Mouse (Mus musculus): Measurements from ENCODE around the gene Tm9sf4. TPM values are rescaled to one million over a fixed set of nuclear protein-coding genes. Genes with fewer than 3 reads are reported as not detected.
A peak's percentile ranks its signal among the peaks of the same experiment; 100 is the strongest.

Tm9sf4 gene
- polyA plus RNA-seq, 2 experiments = 73.4 to 100 TPM

DNA sequence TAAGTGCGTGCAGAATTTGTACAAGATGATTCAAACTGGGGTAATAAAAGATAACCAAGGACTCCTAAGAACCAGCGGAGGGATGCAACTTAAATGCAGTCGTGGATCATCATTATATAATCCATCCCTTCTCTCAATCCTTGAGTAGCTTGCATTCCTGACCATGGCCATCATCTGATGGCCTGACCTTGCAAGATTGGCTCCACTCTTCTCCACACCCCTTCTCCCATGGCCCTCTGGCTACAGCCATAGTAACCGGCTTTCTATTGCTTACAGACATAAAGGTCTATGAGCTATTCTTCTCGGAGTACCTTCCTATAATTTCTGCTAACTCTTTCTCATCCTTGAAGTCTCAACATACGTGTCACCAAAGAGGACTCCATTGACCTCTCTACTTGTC is 81.1 kb downstream of the Tm9sf4 start:
- no peak for ATAC-seq (ENCODE audit: low FRiP score, low read depth)
- H3K4me3 ChIP-seq (replicated peaks; ENCODE audit: low read length) = peak overlapping the region; percentile 98
- TF ChIP-seq POLR2A (IDR thresholded peaks at IDR 0.05; ENCODE audit: borderline replicate concordance, extremely low read depth, insufficient read depth, insufficient read length) = no peak
- WGBS = 57% methylated on average over 6 of the region's 6 CpGs
- no peak overlapping the region for H3K27ac ChIP-seq (replicated peaks; ENCODE audit: low read depth, low read length)
- H3K9me3 ChIP-seq (ENCODE audit: control insufficient read depth, low read length) = no peaks in the 10 kb centered on the region
- H3K9ac ChIP-seq (ENCODE audit: low read depth, low read length, severe bottlenecking) = peak overlapping the region; percentile 96
- H3K36me3 ChIP-seq (ENCODE audit: control insufficient read depth, insufficient read depth, low read length) = peaks cover 15% of the 10 kb centered on the region
- peak overlapping the region; percentile 67 for H3K4me2 ChIP-seq (replicated peaks; ENCODE audit: low read depth, low read length, severe bottlenecking)
- H3K4me1 ChIP-seq (ENCODE audit: control insufficient read depth, insufficient read depth, low read length) = peaks cover 21% of the 10 kb centered on the region
- DNase-seq (ENCODE audit: low spot score) = no peak
- no peaks in the 10 kb centered on the region for H3K27me3 ChIP-seq (ENCODE audit: control insufficient read depth, insufficient read depth, low read length)

DNA sequence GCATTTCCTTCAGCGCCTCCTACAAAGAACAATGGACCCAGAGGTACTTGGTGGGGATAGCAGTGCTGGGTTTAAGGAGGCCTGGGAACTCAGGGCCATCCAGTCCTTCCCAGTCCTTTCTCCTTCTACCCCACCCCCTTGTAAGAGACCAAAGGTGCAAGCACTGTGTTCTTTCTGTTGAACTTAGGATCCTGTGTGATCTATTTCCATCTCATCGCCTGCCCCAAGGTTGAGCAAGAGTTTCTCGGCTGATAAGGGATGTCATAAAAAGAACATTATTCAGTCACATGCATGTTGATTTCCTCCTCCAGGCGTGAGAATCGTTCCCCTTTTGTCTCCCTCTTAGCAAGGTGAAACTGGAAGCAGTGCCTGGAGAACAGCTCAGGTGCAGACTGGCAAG is 88.6 kb downstream of the Tm9sf4 start:
- Histone ChIP-seq H3K9ac (ENCODE audit: low read depth, low read length, severe bottlenecking) (no peak overlapping the region), H3K27ac (replicated peaks; ENCODE audit: low read depth, low read length) (no peak overlapping the region), H3K9me3 (ENCODE audit: control insufficient read depth, low read length) (no peaks in the 10 kb centered on the region), H3K4me1 (ENCODE audit: control insufficient read depth, insufficient read depth, low read length) (no peaks in the 10 kb centered on the region), H3K36me3 (ENCODE audit: control insufficient read depth, insufficient read depth, low read length) (peaks cover 55% of the 10 kb centered on the region), H3K4me2 (replicated peaks; ENCODE audit: low read depth, low read length, severe bottlenecking) (no peak overlapping the region), H3K27me3 (ENCODE audit: control insufficient read depth, insufficient read depth, low read length) (no peaks in the 10 kb centered on the region), H3K4me3 (replicated peaks; ENCODE audit: low read length) (no peak overlapping the region)
- DNase-seq (ENCODE audit: low spot score) (no peak), ATAC-seq (ENCODE audit: low FRiP score, low read depth) (no peak)
- no peak for TF ChIP-seq POLR2A (IDR thresholded peaks at IDR 0.05; ENCODE audit: borderline replicate concordance, extremely low read depth, insufficient read depth, insufficient read length)
- 88% methylated on average over 5 of the region's 5 CpGs for WGBS

DNA sequence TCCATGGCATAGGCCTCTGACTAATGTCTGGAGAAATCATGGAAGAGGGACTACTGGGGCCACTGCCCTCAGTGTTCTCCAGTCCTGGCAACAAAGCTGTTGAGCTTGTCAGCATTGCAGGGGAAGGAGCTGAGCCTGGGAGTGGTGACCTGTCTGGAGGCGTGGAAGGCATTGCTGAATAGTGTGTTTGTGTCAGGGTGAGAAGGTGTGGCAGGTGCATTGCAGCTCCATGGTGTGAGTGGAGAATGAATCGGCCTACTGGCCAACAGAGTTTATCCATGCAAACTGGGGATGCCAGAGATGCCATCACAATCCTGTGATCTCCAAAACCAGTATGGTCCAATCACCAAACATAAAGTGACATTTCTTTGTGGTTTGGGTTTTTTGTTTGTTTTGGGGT is 95.5 kb downstream of the Tm9sf4 start:
- H3K27me3 ChIP-seq (ENCODE audit: control insufficient read depth, insufficient read depth, low read length) = no peaks in the 10 kb centered on the region
- no peak overlapping the region for H3K4me3 ChIP-seq (replicated peaks; ENCODE audit: low read length)
- ATAC-seq (ENCODE audit: low FRiP score, low read depth) (no peak), DNase-seq (ENCODE audit: low spot score) (no peak)
- no peak for TF ChIP-seq POLR2A (IDR thresholded peaks at IDR 0.05; ENCODE audit: borderline replicate concordance, extremely low read depth, insufficient read depth, insufficient read length)
- H3K36me3 ChIP-seq (ENCODE audit: control insufficient read depth, insufficient read depth, low read length) = peaks cover 35% of the 10 kb centered on the region
- WGBS = 77% methylated on average over 2 of the region's 2 CpGs
- no peak overlapping the region for H3K9ac ChIP-seq (ENCODE audit: low read depth, low read length, severe bottlenecking)
- no peak overlapping the region for H3K27ac ChIP-seq (replicated peaks; ENCODE audit: low read depth, low read length)
- no peak overlapping the region for H3K4me2 ChIP-seq (replicated peaks; ENCODE audit: low read depth, low read length, severe bottlenecking)
- no peaks in the 10 kb centered on the region for H3K9me3 ChIP-seq (ENCODE audit: control insufficient read depth, low read length)
- H3K4me1 ChIP-seq (ENCODE audit: control insufficient read depth, insufficient read depth, low read length) = no peaks in the 10 kb centered on the region

DNA sequence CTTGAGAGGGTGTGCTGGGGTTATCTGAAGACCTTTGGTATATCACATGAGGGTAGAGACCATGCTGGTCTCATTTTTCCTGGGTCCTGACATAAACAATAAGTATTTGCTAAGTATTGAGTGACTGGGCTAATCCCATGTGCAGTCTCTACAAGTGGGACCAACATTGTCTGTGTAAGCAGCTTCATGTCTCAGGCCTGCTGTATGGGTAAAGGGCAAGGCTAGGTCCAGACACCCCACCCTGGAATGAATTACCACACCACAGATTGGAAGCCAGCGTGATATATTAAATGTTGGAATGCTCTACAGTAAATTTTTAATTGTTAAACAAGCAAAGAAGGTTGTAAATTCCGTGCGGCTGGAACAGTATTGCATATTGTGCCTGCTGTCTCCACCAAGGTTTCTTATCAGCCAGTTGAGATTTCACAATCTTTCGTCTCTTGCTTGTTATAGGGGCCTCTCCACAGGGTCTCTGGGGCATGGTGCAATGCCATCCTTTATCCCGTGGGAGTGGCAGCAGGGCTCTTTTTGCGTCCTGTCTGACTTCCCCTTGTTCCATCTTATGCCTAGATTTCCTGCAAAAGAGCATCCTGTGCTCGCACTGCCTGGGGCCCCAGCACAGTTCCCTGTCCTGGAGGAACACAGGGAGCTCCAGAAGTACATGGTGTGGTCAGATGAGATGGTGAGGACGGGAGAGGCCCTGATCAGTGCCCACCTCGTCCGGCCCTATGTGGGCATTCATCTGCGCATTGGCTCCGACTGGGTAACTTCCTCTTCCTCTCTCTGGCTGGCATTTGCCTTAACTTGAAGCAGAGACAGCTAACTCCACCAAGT is 98.1 kb downstream of the Tm9sf4 start:
- H3K9ac ChIP-seq (ENCODE audit: low read depth, low read length, severe bottlenecking) = no peak overlapping the region

More for the DNA sequence above, 98.1 kb downstream of the Tm9sf4 start:
- no peaks in the 10 kb centered on the region for H3K4me1 ChIP-seq (ENCODE audit: control insufficient read depth, insufficient read depth, low read length)
- no peak for TF ChIP-seq POLR2A (IDR thresholded peaks at IDR 0.05; ENCODE audit: borderline replicate concordance, extremely low read depth, insufficient read depth, insufficient read length)
- H3K4me3 ChIP-seq (replicated peaks; ENCODE audit: low read length) = no peak overlapping the region
- ATAC-seq (ENCODE audit: low FRiP score, low read depth) (no peak), DNase-seq (ENCODE audit: low spot score) (no peak)
- no peak overlapping the region for H3K4me2 ChIP-seq (replicated peaks; ENCODE audit: low read depth, low read length, severe bottlenecking)
- no peaks in the 10 kb centered on the region for H3K9me3 ChIP-seq (ENCODE audit: control insufficient read depth, low read length)
- 63% methylated on average over 12 of the region's 12 CpGs for WGBS
- no peaks in the 10 kb centered on the region for H3K27me3 ChIP-seq (ENCODE audit: control insufficient read depth, insufficient read depth, low read length)
- peaks cover 45% of the 10 kb centered on the region for H3K36me3 ChIP-seq (ENCODE audit: control insufficient read depth, insufficient read depth, low read length)
- no peak overlapping the region for H3K27ac ChIP-seq (replicated peaks; ENCODE audit: low read depth, low read length)

Other genes starting within 250 kb of the Tm9sf4 start
- 0.40 and 0.62 TPM in 2 replicates for gene Mylk2, start 250.0 kb upstream of the Tm9sf4 start, polyA plus RNA-seq (2012; rRNA removed)
- gene Mylk2, start 250.0 kb upstream of the Tm9sf4 start, polyA plus RNA-seq (2014; fragmentation: Nextera tagmentation; extraction: Ambion mirVana) = 0.10 TPM in 1 of 2 replicates, not detected in the other
- gene Foxs1, start 228.1 kb upstream of the Tm9sf4 start, polyA plus RNA-seq (2012; rRNA removed) = 2.2 and 3.0 TPM in 2 replicates
- 2.1 and 2.9 TPM in 2 replicates for gene Foxs1, start 228.1 kb upstream of the Tm9sf4 start, polyA plus RNA-seq (2014; fragmentation: Nextera tagmentation; extraction: Ambion mirVana)
- 2.0 and 2.2 TPM in 2 replicates for gene Dusp15, start 209.6 kb upstream of the Tm9sf4 start, polyA plus RNA-seq (2012; rRNA removed)
- 0.36 and 0.48 TPM in 2 replicates for gene Dusp15, start 209.6 kb upstream of the Tm9sf4 start, polyA plus RNA-seq (2014; fragmentation: Nextera tagmentation; extraction: Ambion mirVana)
- 0.47 and 1.0 TPM in 2 replicates for gene Ttll9, start 198.8 kb upstream of the Tm9sf4 start, polyA plus RNA-seq (2012; rRNA removed)
- gene Ttll9, start 198.8 kb upstream of the Tm9sf4 start, polyA plus RNA-seq (2014; fragmentation: Nextera tagmentation; extraction: Ambion mirVana) = 0.14 and 0.18 TPM in 2 replicates
- gene Pdrg1, start 145.9 kb upstream of the Tm9sf4 start, polyA plus RNA-seq (2012; rRNA removed) = 107 and 118 TPM in 2 replicates
- gene Pdrg1, start 145.9 kb upstream of the Tm9sf4 start, polyA plus RNA-seq (2014; fragmentation: Nextera tagmentation; extraction: Ambion mirVana) = 90.8 and 91.0 TPM in 2 replicates
- 0.03 TPM in 1 of 2 replicates, not detected in the other for gene Xkr7, start 129.5 kb upstream of the Tm9sf4 start, polyA plus RNA-seq (2012; rRNA removed)
- not detected in 2 replicates for gene Xkr7, start 129.5 kb upstream of the Tm9sf4 start, polyA plus RNA-seq (2014; fragmentation: Nextera tagmentation; extraction: Ambion mirVana)
- 11.4 and 15.2 TPM in 2 replicates for gene Ccm2l, start 95.3 kb upstream of the Tm9sf4 start, polyA plus RNA-seq (2012; rRNA removed)
- gene Ccm2l, start 95.3 kb upstream of the Tm9sf4 start, polyA plus RNA-seq (2014; fragmentation: Nextera tagmentation; extraction: Ambion mirVana) = 2.1 and 3.2 TPM in 2 replicates
- 8.4 and 11.4 TPM in 2 replicates for gene Hck, start 52.8 kb upstream of the Tm9sf4 start, polyA plus RNA-seq (2012; rRNA removed)
- 9.0 and 11.1 TPM in 2 replicates for gene Hck, start 52.8 kb upstream of the Tm9sf4 start, polyA plus RNA-seq (2014; fragmentation: Nextera tagmentation; extraction: Ambion mirVana)
- gene Tspyl3, start 64.1 kb downstream of the Tm9sf4 start, polyA plus RNA-seq (2012; rRNA removed) = 13.3 and 16.3 TPM in 2 replicates
- gene Tspyl3, start 64.1 kb downstream of the Tm9sf4 start, polyA plus RNA-seq (2014; fragmentation: Nextera tagmentation; extraction: Ambion mirVana) = 12.8 and 13.1 TPM in 2 replicates
- gene Plagl2, start 80.1 kb downstream of the Tm9sf4 start, polyA plus RNA-seq (2012; rRNA removed) = 17.8 and 20.3 TPM in 2 replicates
- 20.2 and 20.8 TPM in 2 replicates for gene Plagl2, start 80.1 kb downstream of the Tm9sf4 start, polyA plus RNA-seq (2014; fragmentation: Nextera tagmentation; extraction: Ambion mirVana)
- gene Pofut1, start 80.2 kb downstream of the Tm9sf4 start, polyA plus RNA-seq (2012; rRNA removed) = 41.7 and 50.3 TPM in 2 replicates
- gene Pofut1, start 80.2 kb downstream of the Tm9sf4 start, polyA plus RNA-seq (2014; fragmentation: Nextera tagmentation; extraction: Ambion mirVana) = 12.1 and 12.4 TPM in 2 replicates
- 10.6 and 11.5 TPM in 2 replicates for gene Kif3b, start 130.1 kb downstream of the Tm9sf4 start, polyA plus RNA-seq (2012; rRNA removed)
- gene Kif3b, start 130.1 kb downstream of the Tm9sf4 start, polyA plus RNA-seq (2014; fragmentation: Nextera tagmentation; extraction: Ambion mirVana) = 4.7 and 6.2 TPM in 2 replicates
- gene Asxl1, start 184.5 kb downstream of the Tm9sf4 start, polyA plus RNA-seq (2012; rRNA removed) = 28.5 and 29.7 TPM in 2 replicates
- gene Asxl1, start 184.5 kb downstream of the Tm9sf4 start, polyA plus RNA-seq (2014; fragmentation: Nextera tagmentation; extraction: Ambion mirVana) = 19.4 and 20.6 TPM in 2 replicates